Comparison of ENCODE assay signal across 8 mouse cellular contexts in genomic region chr2:35269716-35270260, GRCm38 (mm10). TPM values are rescaled to one million over a fixed set of nuclear protein-coding genes. Genes with fewer than 3 reads are reported as not detected.
DNase-seq lines count a peak whose midpoint lies in the region; TF ChIP-seq lines count a peak whose summit lies in the region.

No protein-coding gene starts in this region.

- intact Hi-C loops in gastrocnemius, adult 2 months (cut with DNase I): loop anchor here (2.0 kb wide), 1 partner anchor 55 kb away; no protein-coding TSS in a partner anchor
- intact Hi-C loops in left cerebral cortex, postnatal 4 days (cut with DNase I): loop anchor here (5.0 kb wide), 1 partner anchor 57 kb away; no protein-coding TSS in a partner anchor

- peak; percentile 69 for DNase-seq in gastrocnemius, adult 2 months
- no peak for DNase-seq in gastrocnemius, postnatal 4 days (ENCODE audit: low spot score in 2 of 2)
- DNase-seq in MN1 (ENCODE audit: low spot score): peak; percentile 37
- peak; percentile 49 for DNase-seq in heart, postnatal 4 days
- DNase-seq in lung, postnatal 10 days: peak; percentile 54
- DNase-seq in embryo, embryonic 11 days: no peak
- DNase-seq in c-Kit-positive CD71-positive TER-119-positive erythroid progenitor cells, embryonic 14.5 days (ENCODE audit: low spot score): no peak
- no peak for DNase-seq in left cerebral cortex, postnatal 4 days

- no peak overlapping the region for H3K4me3 ChIP-seq in gastrocnemius, adult 2 months

- no peak for TF ChIP-seq CTCF in gastrocnemius, adult 2 months (IDR thresholded peaks at IDR 0.05)

- peak overlapping the region; percentile 86 for H3K27ac ChIP-seq in gastrocnemius, adult 2 months

RNA-seq across cellular contexts. Expression of gene Gsn, which starts 13.6 kb away (rescaled TPM):
- total RNA-seq in gastrocnemius, adult 2 months (2021): 100 to 1,000 TPM; 676 to 777 TPM
- total RNA-seq in gastrocnemius, postnatal 4 days (2021): 100 to 1,000 TPM; 259 to 284 TPM
- total RNA-seq in heart, postnatal 4 days (2021): 100 to 1,000 TPM; 164 to 171 TPM
- 10 to 100 TPM; 20.0 to 20.7 TPM for total RNA-seq in left cerebral cortex, postnatal 4 days (2021)

Comparison
In these comparisons a context has a peak if more than half of its experiments do, and no peak if none do; other contexts are left out.
1. DNase-seq: peak in gastrocnemius, adult 2 months (single experiment), MN1 (single experiment), heart, postnatal 4 days (single experiment) and lung, postnatal 10 days (single experiment); none in gastrocnemius, postnatal 4 days (0 of 2), embryo, embryonic 11 days (single experiment), c-Kit-positive CD71-positive TER-119-positive erythroid progenitor cells, embryonic 14.5 days (single experiment) and left cerebral cortex, postnatal 4 days (single experiment).
2. RNA of gene Gsn, which starts 13.6 kb away (total RNA-seq): 676 to 777 TPM in gastrocnemius, adult 2 months, 259 to 284 TPM in gastrocnemius, postnatal 4 days and 164 to 171 TPM in heart, postnatal 4 days; 20.0 to 20.7 TPM in left cerebral cortex, postnatal 4 days; every median in the first group is over 4 times any median in the second.